Mouse (Mus musculus) embryonic facial prominence, embryonic 13.5 days (tissue): Measurements from ENCODE around the gene Tmem106a. TPM values are rescaled to one million over a fixed set of nuclear protein-coding genes. Genes with fewer than 3 reads are reported as not detected.
A peak's percentile ranks its signal among the peaks of the same experiment; 100 is the strongest.

Experiments
- ATAC-seq: fragments of 200-750 bp; cut with Nextera tagmentation; 2 replicates; pipeline ENCODE4 v1.8.0; 2017; ENCODE audit warnings: low read depth; ENCODE audit not compliant: insufficient number of reproducible peaks, insufficient read depth, low FRiP score, low TSS enrichment
- H3K27ac ChIP-seq: fragments of 300-500 bp; sonication (generic); 2 replicates; pipeline ENCODE4 v1.5.1; 2015; ENCODE audit warnings: moderate library complexity, mild to moderate bottlenecking, inconsistent platforms
- H3K27me3 ChIP-seq: fragments of 300-500 bp; sonication (generic); 2 replicates; pipeline ENCODE4 v1.6.1; 2015; ENCODE audit warnings: mild to moderate bottlenecking, inconsistent platforms
- H3K36me3 ChIP-seq: fragments of 300-500 bp; sonication (generic); 2 replicates; pipeline ENCODE4 v1.6.1; 2015; ENCODE audit warnings: mild to moderate bottlenecking, inconsistent platforms
- H3K4me1 ChIP-seq: fragments of 300-500 bp; sonication (generic); 2 replicates; pipeline ENCODE4 v1.6.1; 2015; ENCODE audit warnings: inconsistent platforms
- H3K4me2 ChIP-seq: fragments of 300-500 bp; sonication (generic); 2 replicates; pipeline ENCODE4 v1.6.1; 2015; ENCODE audit warnings: moderate library complexity, mild to moderate bottlenecking, inconsistent platforms
- H3K4me3 ChIP-seq: fragments of 300-500 bp; sonication (generic); 2 replicates; pipeline ENCODE4 v1.5.1; 2015; ENCODE audit warnings: mild to moderate bottlenecking, inconsistent platforms
- H3K9ac ChIP-seq: fragments of 300-500 bp; sonication (generic); 2 replicates; pipeline ENCODE4 v1.6.1; 2015; ENCODE audit warnings: mild to moderate bottlenecking, inconsistent platforms
- H3K9me3 ChIP-seq: fragments of 300-500 bp; sonication (generic); 2 replicates; pipeline ENCODE4 v1.6.1; 2016; ENCODE audit warnings: inconsistent platforms
- WGBS: fragments of 180-500 bp; shearing (Covaris S2); methylation state at CpG from one replicate; pipeline ENCODE4 v1.1.7; 2015; ENCODE audit warnings: mixed read lengths; 5-methylcytosine and 5-hydroxymethylcytosine counted together
- polyA plus RNA-seq: library from polyadenylated mRNA; unstranded; fragments of >200 nt; fragmentation: Nextera tagmentation; extraction: Ambion mirVana; gene quantifications from 2 replicates; pipeline ENCODE4 v1.2.1, GENCODE M21; 2015

The Tmem106a gene
- polyA plus RNA-seq = 3.6 and 3.8 TPM in 2 replicates

GRCm38 (mm10) chr11:101582054-101583035 lies at the start of gene Tmem106a:
Tmem106a (plus strand) TSS chr11:101582242.
- Histone ChIP-seq H3K9ac (peak within 1 kb of the TSS; percentile 70), H3K36me3 (peaks cover 42% of the 10 kb centered on the region), H3K27ac (0 out of 2 replicates have a peak within 1 kb of the TSS, but pooled peaks have one; percentile 7), H3K4me1 (peaks cover 8% of the 10 kb centered on the region), H3K9me3 (no peaks in the 10 kb centered on the region), H3K27me3 (no peaks in the 10 kb centered on the region), H3K4me3 (peak within 1 kb of the TSS; percentile 43), H3K4me2 (peak within 1 kb of the TSS; percentile 60)
- 19% methylated on average over 30 of the region's 31 CpGs for WGBS
- ATAC-seq = no peak

- no peak for ATAC-seq
- WGBS = 91% methylated on average over 9 of the region's 9 CpGs
- Histone ChIP-seq H3K27me3 (no peaks in the 10 kb centered on the region), H3K9me3 (no peaks in the 10 kb centered on the region), H3K9ac (no peak overlapping the region), H3K4me2 (no peak overlapping the region), H3K4me3 (no peak overlapping the region), H3K36me3 (peaks cover 16% of the 10 kb centered on the region), H3K27ac (0 out of 2 replicates have a peak overlapping the region, but pooled peaks have one; percentile 1), H3K4me1 (no peaks in the 10 kb centered on the region)
Measured at GRCm38 (mm10) chr11:101543533-101543932, 38.5 kb upstream of the Tmem106a start.

- 77% methylated on average over 1 of the region's 1 CpGs for WGBS
- Histone ChIP-seq H3K4me2 (no peak overlapping the region), H3K27me3 (no peaks in the 10 kb centered on the region), H3K27ac (0 out of 2 replicates have a peak overlapping the region, but pooled peaks have one; percentile 1), H3K4me3 (no peak overlapping the region), H3K9me3 (no peaks in the 10 kb centered on the region), H3K9ac (no peak overlapping the region), H3K36me3 (peaks cover 16% of the 10 kb centered on the region), H3K4me1 (no peaks in the 10 kb centered on the region)
- no peak for ATAC-seq
Measured at GRCm38 (mm10) chr11:101544132-101544531, 37.9 kb upstream of the Tmem106a start.

GRCm38 (mm10) chr11:101548526-101548925 lies 33.5 kb upstream of the Tmem106a start:
- no peak overlapping the region for H3K4me3 ChIP-seq
- H3K9me3 ChIP-seq = no peaks in the 10 kb centered on the region
- H3K9ac ChIP-seq = no peak overlapping the region
- no peaks in the 10 kb centered on the region for H3K27me3 ChIP-seq
- H3K27ac ChIP-seq = no peak overlapping the region
- ATAC-seq = no peak
- H3K36me3 ChIP-seq = peaks cover 14% of the 10 kb centered on the region; the same call in 1 of the 2 replicates
- peaks cover 11% of the 10 kb centered on the region for H3K4me1 ChIP-seq
- H3K4me2 ChIP-seq = no peak overlapping the region

GRCm38 (mm10) chr11:101551751-101552475 lies 30.1 kb upstream of the Tmem106a start, which contains the start of the genes Brca1 and Nbr1:
Brca1 (minus strand) TSS chr11:101551955.
Nbr1 (plus strand) TSS chr11:101552149.
- Histone ChIP-seq H3K27me3 (no peaks in the 10 kb centered on the region), H3K9me3 (no peaks in the 10 kb centered on the region), H3K4me3 (peak within 1 kb of the TSS; percentile 82), H3K4me2 (peak within 1 kb of the TSS; percentile 80), H3K9ac (peak within 1 kb of the TSS; percentile 89), H3K27ac (peak within 1 kb of the TSS; percentile 90), H3K4me1 (peaks cover 24% of the 10 kb centered on the region), H3K36me3 (peaks cover 22% of the 10 kb centered on the region)
- ATAC-seq = peak; percentile 79
- WGBS = under 1% methylated on average over 43 of the region's 43 CpGs

- peak overlapping the region; percentile 89 for H3K9ac ChIP-seq
- ATAC-seq = peak; percentile 98
- peaks cover 26% of the 10 kb centered on the region for H3K36me3 ChIP-seq
- WGBS = under 1% methylated on average over 37 of the region's 37 CpGs
- peak overlapping the region; percentile 90 for H3K27ac ChIP-seq
- H3K27me3 ChIP-seq = no peaks in the 10 kb centered on the region
- peaks cover 24% of the 10 kb centered on the region for H3K4me1 ChIP-seq
- H3K4me2 ChIP-seq = peak overlapping the region; percentile 65
- no peaks in the 10 kb centered on the region for H3K9me3 ChIP-seq
- H3K4me3 ChIP-seq = peak overlapping the region; percentile 82
Measured at GRCm38 (mm10) chr11:101552476-101553300, 29.4 kb upstream of the Tmem106a start.

GRCm38 (mm10) chr11:101553354-101553930 lies 28.6 kb upstream of the Tmem106a start:
- H3K4me1 ChIP-seq = peaks cover 24% of the 10 kb centered on the region
- H3K36me3 ChIP-seq = peaks cover 28% of the 10 kb centered on the region
- 12% methylated on average over 8 of the region's 8 CpGs for WGBS
- H3K4me2 ChIP-seq = peak overlapping the region; percentile 65
- peak overlapping the region; percentile 90; the same call in 1 of the 2 replicates for H3K27ac ChIP-seq
- H3K9me3 ChIP-seq = no peaks in the 10 kb centered on the region
- H3K27me3 ChIP-seq = no peaks in the 10 kb centered on the region
- no peak for ATAC-seq
- H3K4me3 ChIP-seq = peak overlapping the region; percentile 82
- H3K9ac ChIP-seq = peak overlapping the region; percentile 89

GRCm38 (mm10) chr11:101556541-101556940 lies 25.5 kb upstream of the Tmem106a start:
- ATAC-seq = no peak
- Histone ChIP-seq H3K4me3 (no peak overlapping the region), H3K4me2 (no peak overlapping the region), H3K9me3 (no peaks in the 10 kb centered on the region), H3K27ac (no peak overlapping the region), H3K36me3 (peaks cover 52% of the 10 kb centered on the region), H3K4me1 (peaks cover 14% of the 10 kb centered on the region), H3K9ac (no peak overlapping the region), H3K27me3 (no peaks in the 10 kb centered on the region)
- 90% methylated on average over 7 of the region's 7 CpGs for WGBS

GRCm38 (mm10) chr11:101556954-101557353 lies 25.1 kb upstream of the Tmem106a start:
- Histone ChIP-seq H3K36me3 (peaks cover 53% of the 10 kb centered on the region), H3K27me3 (no peaks in the 10 kb centered on the region)

GRCm38 (mm10) chr11:101562391-101562790 lies 19.7 kb upstream of the Tmem106a start:
- Histone ChIP-seq H3K36me3 (peaks cover 78% of the 10 kb centered on the region), H3K4me3 (no peak overlapping the region), H3K27me3 (no peaks in the 10 kb centered on the region), H3K9ac (no peak overlapping the region), H3K9me3 (no peaks in the 10 kb centered on the region), H3K4me1 (no peaks in the 10 kb centered on the region), H3K4me2 (no peak overlapping the region), H3K27ac (no peak overlapping the region)
- WGBS = 38% methylated on average over 5 of the region's 5 CpGs
- ATAC-seq = no peak

More at GRCm38 (mm10) chr11:101556954-101557353, 25.1 kb upstream of the Tmem106a start:
- H3K27ac ChIP-seq = no peak overlapping the region
- no peak overlapping the region for H3K9ac ChIP-seq
- peaks cover 14% of the 10 kb centered on the region for H3K4me1 ChIP-seq
- no peaks in the 10 kb centered on the region for H3K9me3 ChIP-seq
- no peak for ATAC-seq
- 84% methylated on average over 2 of the region's 2 CpGs for WGBS
- H3K4me3 ChIP-seq = no peak overlapping the region
- H3K4me2 ChIP-seq = no peak overlapping the region
